In the genomic region with DNA sequence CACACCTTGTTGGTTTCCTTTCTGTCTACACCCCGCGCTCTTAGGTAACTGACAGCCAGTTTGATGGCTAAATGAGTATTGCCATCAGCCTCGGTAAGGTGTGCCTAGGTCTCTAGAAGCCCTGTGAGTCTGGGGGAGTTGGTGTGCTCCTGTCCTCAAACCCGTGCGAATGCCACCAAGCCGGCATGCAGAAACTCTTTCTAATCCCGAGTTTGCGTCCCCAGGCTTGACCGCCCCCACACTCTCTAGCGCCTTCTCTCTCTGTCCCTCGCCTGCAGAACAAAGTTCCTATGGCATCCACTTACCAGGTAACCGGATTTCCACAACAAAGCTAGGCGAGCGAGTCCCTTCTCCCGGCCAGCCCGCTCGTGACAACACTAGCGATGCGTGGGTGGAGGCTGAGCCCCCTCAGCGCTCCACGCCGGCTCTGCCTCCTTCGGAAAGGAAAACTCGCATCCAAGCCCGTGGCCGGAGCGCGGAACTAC, we compare ENCODE assay signal across 7 mouse cellular contexts. TPM values are rescaled to one million over a fixed set of nuclear protein-coding genes. Genes with fewer than 3 reads are reported as not detected.
DNase-seq lines count a peak whose midpoint lies in the region; TF ChIP-seq lines count a peak whose summit lies in the region.

No protein-coding gene starts in this region.

- no peaks in the 10 kb centered on the region for H3K36me3 ChIP-seq in hindbrain, embryonic 10.5 days

- under 1% methylated on average over 28 of the region's 28 CpGs for WGBS in lung, adult 2 months
- WGBS in hindbrain, embryonic 10.5 days: 1% methylated on average over 28 of the region's 28 CpGs

- TF ChIP-seq CTCF in lung, adult 2 months (IDR thresholded peaks at IDR 0.05; ENCODE audit: insufficient read depth, low read length): no peak

- H3K9me3 ChIP-seq in hindbrain, embryonic 10.5 days: no peaks in the 10 kb centered on the region

- TF ChIP-seq POLR2A in lung, adult 2 months (IDR thresholded peaks at IDR 0.05; ENCODE audit: borderline replicate concordance, extremely low read depth, low read depth, low read length): peak; percentile 38; the same call in 1 of the 2 replicates

- no peak for DNase-seq in lung, adult 2 months
- no peak for DNase-seq in lung, postnatal 36 days
- DNase-seq in embryo, embryonic 10.5 days (ENCODE audit: low spot score): peak; percentile 39
- no peak for DNase-seq in hindbrain, embryonic 10.5 days (ENCODE audit: low spot score)
- peak; percentile 7 for DNase-seq in lung, postnatal 14 days
- peak; percentile 28 for DNase-seq in thymus, postnatal 14 days
- DNase-seq in adipocyte (ENCODE audit: low spot score): no peak

- no peaks in the 10 kb centered on the region; the same call in 1 of the 2 replicates for H3K4me1 ChIP-seq in lung, adult 2 months (ENCODE audit: control insufficient read depth, insufficient read depth, low read length)
- H3K4me1 ChIP-seq in hindbrain, embryonic 10.5 days (replicated peaks): peaks cover 40% of the 10 kb centered on the region

- peak overlapping the region; percentile 86 for H3K27ac ChIP-seq in hindbrain, embryonic 10.5 days

- peak overlapping the region; percentile 75 for H3K4me3 ChIP-seq in lung, adult 2 months (replicated peaks; ENCODE audit: extremely low read depth, low read depth, low read length)
- peak overlapping the region; percentile 78 for H3K4me3 ChIP-seq in hindbrain, embryonic 10.5 days

- peaks cover 53% of the 10 kb centered on the region for H3K27me3 ChIP-seq in hindbrain, embryonic 10.5 days (ENCODE audit: insufficient read depth, poor library complexity, severe bottlenecking)

RNA-seq across cellular contexts. Expression of a gene that starts 0.5 kb away (rescaled TPM):
- polyA plus RNA-seq in lung, adult 2 months (2012; rRNA removed): 5.2 and 6.5 TPM in 2 replicates
- 2.2 and 3.9 TPM in 2 replicates for polyA plus RNA-seq in hindbrain, embryonic 10.5 days (2016; fragmentation: Nextera tagmentation; extraction: Ambion mirVana)

Comparison
In these comparisons a context has a peak if more than half of its experiments do, and no peak if none do; other contexts are left out.
1. DNase-seq: peak in embryo, embryonic 10.5 days (single experiment), lung, postnatal 14 days (single experiment) and thymus, postnatal 14 days (single experiment); none in lung, adult 2 months (single experiment), lung, postnatal 36 days (single experiment), hindbrain, embryonic 10.5 days (single experiment) and adipocyte (single experiment).